Mouse (Mus musculus): ENCODE results near the gene Zcchc2.

DNA sequence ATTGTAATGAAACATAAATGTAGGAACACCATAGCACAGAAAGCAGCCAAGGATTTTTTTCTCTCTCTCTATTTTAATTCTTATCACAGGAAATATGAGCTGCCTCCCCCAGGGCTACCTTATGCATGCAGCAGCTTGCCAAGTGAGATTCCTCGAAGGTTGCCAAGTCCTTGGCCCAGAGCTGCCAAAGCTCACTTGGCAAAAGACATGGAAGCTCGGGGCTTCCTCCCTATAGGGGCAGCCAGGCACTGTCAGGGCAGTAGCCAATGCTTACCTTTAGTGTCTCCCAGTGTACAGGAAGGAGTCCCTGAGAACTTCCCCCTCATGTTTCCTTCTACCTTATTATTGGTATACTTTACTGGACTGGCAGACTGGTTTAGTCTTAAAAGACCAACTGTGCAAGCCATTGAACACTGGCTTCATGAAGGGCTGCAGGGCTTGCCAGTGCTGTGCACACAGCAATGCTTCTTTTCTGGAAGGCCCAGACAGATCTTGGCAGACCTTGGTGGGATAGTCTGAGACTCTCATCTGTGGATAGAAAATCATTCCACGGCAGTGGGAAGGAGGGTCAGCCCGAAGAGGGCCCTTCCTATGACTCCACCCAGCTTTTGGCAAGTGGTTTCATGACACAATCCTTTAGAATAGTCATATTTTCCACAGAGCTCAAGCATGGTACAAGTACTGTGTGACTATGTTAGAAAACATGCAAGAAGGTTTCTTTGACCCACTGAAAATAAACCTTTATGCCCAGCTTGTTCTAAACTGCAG is 53.0 kb downstream of the Zcchc2 start:
- TF ChIP-seq CTCF (IDR thresholded peaks at IDR 0.05; ENCODE audit: control insufficient read depth, insufficient read depth, insufficient read length) = no peak
- TF ChIP-seq MAX (IDR thresholded peaks at IDR 0.05) = no peak
- no peak for TF ChIP-seq USF1 (IDR thresholded peaks at IDR 0.05; ENCODE audit: low read depth)
